Mouse (Mus musculus) MEL (cell line): ENCODE measurements around the gene Hipk4.

Experiments
- CTCF ChIP-seq, 3 experiments: IDR thresholded peaks in 2 of 3; conservative IDR thresholded peaks in 1 of 3; 2 replicates each; pipeline ENCODE4 v1.5.1; 2011 to 2012; ENCODE audit warnings: low read length in 3 of 3, low read depth in 2 of 3, mild to moderate bottlenecking in 2 of 3, improper control_type of control experiment in 1 of 3, inconsistent platforms in 1 of 3, mixed read lengths in 1 of 3, moderate library complexity in 1 of 3; ENCODE audit not compliant: control insufficient read depth in 1 of 3, insufficient read depth in 1 of 3, poor library complexity in 1 of 3, severe bottlenecking in 1 of 3
- E2F4 ChIP-seq: IDR thresholded peaks from 2 replicates; pipeline ENCODE4 v1.6.1; 2011; ENCODE audit warnings: low read depth, low read length, improper control_type of control experiment, borderline replicate concordance
- EP300 ChIP-seq, 2 experiments: IDR thresholded peaks; 2 replicates each; pipeline ENCODE4 v1.6.1; 2011; ENCODE audit warnings: improper control_type of control experiment in 2 of 2, low read length in 2 of 2, low read depth in 1 of 2, mild to moderate bottlenecking in 1 of 2
- GATA1 ChIP-seq: IDR thresholded peaks from 2 replicates; pipeline ENCODE4 v1.6.1; 2011; ENCODE audit warnings: low read depth, low read length, improper control_type of control experiment
- MAX ChIP-seq: IDR thresholded peaks from 2 replicates; pipeline ENCODE4 v1.6.1; 2011; ENCODE audit warnings: low read length, improper control_type of control experiment
- MAZ ChIP-seq: IDR thresholded peaks from 2 replicates; pipeline ENCODE4 v1.6.1; 2012; ENCODE audit warnings: low read depth, mild to moderate bottlenecking, inconsistent platforms, low read length, improper control_type of control experiment
- MEF2A ChIP-seq: IDR thresholded peaks from 2 replicates; pipeline ENCODE4 v1.6.1; 2014; ENCODE audit warnings: low read depth, mild to moderate bottlenecking, inconsistent platforms, low read length, improper control_type of control experiment; ENCODE audit not compliant: poor library complexity, insufficient replicate concordance, severe bottlenecking; ENCODE audit errors: extremely low read depth
- NRF1 ChIP-seq: IDR thresholded peaks from 2 replicates; pipeline ENCODE4 v1.6.1; 2014; ENCODE audit warnings: low read depth, mild to moderate bottlenecking, inconsistent platforms, low read length, improper control_type of control experiment, moderate library complexity; ENCODE audit not compliant: poor library complexity, insufficient read depth, severe bottlenecking
- POLR2A ChIP-seq, 2 experiments: IDR thresholded peaks; 2 replicates each; pipeline ENCODE4 v1.6.1; 2011 to 2012; ENCODE audit warnings: low read length in 2 of 2, mild to moderate bottlenecking in 2 of 2, control low read depth in 1 of 2, improper control_type of control experiment in 1 of 2, low read depth in 1 of 2, moderate library complexity in 1 of 2; ENCODE audit not compliant: control insufficient read depth in 1 of 2, insufficient read depth in 1 of 2, poor library complexity in 1 of 2
- RCOR1 ChIP-seq: IDR thresholded peaks from 2 replicates; pipeline ENCODE4 v1.6.1; 2012; ENCODE audit warnings: low read depth, mild to moderate bottlenecking, inconsistent platforms, low read length, improper control_type of control experiment
- ZNF384 ChIP-seq: IDR thresholded peaks from 2 replicates; pipeline ENCODE4 v1.6.1; 2012; ENCODE audit warnings: low read depth, mild to moderate bottlenecking, inconsistent platforms, low read length, improper control_type of control experiment

DNA sequence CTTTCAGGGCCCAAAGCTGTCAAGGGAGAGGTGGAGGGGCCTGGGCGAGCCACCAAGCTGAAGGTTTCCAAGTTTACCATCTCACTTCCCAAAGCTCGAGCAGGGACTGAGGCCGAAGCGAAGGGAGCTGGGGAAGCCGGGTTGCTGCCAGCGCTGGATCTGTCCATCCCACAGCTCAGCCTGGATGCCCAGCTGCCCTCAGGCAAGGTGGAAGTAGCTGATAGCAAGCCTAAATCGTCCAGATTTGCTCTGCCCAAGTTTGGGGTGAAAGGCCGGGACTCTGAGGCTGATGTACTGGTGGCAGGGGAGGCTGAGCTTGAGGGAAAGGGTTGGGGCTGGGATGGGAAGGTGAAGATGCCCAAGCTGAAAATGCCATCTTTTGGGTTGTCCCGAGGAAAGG is 4.8 kb upstream of the Hipk4 start:
- TF ChIP-seq CTCF (IDR thresholded peaks at IDR 0.05 in 2 of 3, conservative IDR thresholded peaks at IDR 0.05 in 1 of 3; ENCODE audit: control insufficient read depth in 1 of 3, insufficient read depth in 1 of 3, low read depth in 2 of 3, low read length in 3 of 3, poor library complexity in 1 of 3, severe bottlenecking in 1 of 3), result no peak
- TF ChIP-seq GATA1, result no peak
- TF ChIP-seq MAZ, result no peak
- no peak for TF ChIP-seq POLR2A (IDR thresholded peaks at IDR 0.05; ENCODE audit: control insufficient read depth in 1 of 2, insufficient read depth in 1 of 2, low read depth in 1 of 2, low read length in 2 of 2, poor library complexity in 1 of 2)
- TF ChIP-seq MAX, result no peak
- TF ChIP-seq MEF2A, result no peak
- TF ChIP-seq NRF1, result no peak
- TF ChIP-seq EP300 (IDR thresholded peaks at IDR 0.05; ENCODE audit: low read depth in 1 of 2, low read length in 2 of 2), result no peak
- no peak for TF ChIP-seq RCOR1
- no peak for TF ChIP-seq ZNF384
- no peak for TF ChIP-seq E2F4
